Mouse (Mus musculus): ENCODE measurements around the gene Ccdc149. TPM values are rescaled to one million over a fixed set of nuclear protein-coding genes. Genes with fewer than 3 reads are reported as not detected.

Ccdc149 gene
- polyA plus RNA-seq, 1 experiment: 1.7 TPM

- H3K27me3 ChIP-seq (replicated peaks; ENCODE audit: control insufficient read depth, insufficient read depth, low read length): no peaks in the 10 kb centered on the region
- no peaks in the 10 kb centered on the region for H3K36me3 ChIP-seq (ENCODE audit: control insufficient read depth, insufficient read depth, low read length)
- TF ChIP-seq CTCF (conservative IDR thresholded peaks at IDR 0.05; ENCODE audit: insufficient read depth, insufficient read length, low read depth, low read length) (no peak), POLR2A (IDR thresholded peaks at IDR 0.05; ENCODE audit: low read depth, low read length) (no peak)
- no peaks in the 10 kb centered on the region; the same call in 1 of the 2 replicates for H3K4me1 ChIP-seq (ENCODE audit: control insufficient read depth, insufficient read depth, low read length)
- peak; percentile 1 for DNase-seq
- no peak overlapping the region for H3K27ac ChIP-seq (ENCODE audit: insufficient read depth, low read depth, low read length)
- H3K4me3 ChIP-seq (ENCODE audit: insufficient read depth, low read depth, low read length): no peak overlapping the region
- WGBS: 60% methylated on average over 7 of the region's 7 CpGs
Observed at GRCm38 (mm10) chr5:52408668-52409315, 62.5 kb downstream of the Ccdc149 start.

GRCm38 (mm10) chr5:52404373-52404772 is 66.9 kb downstream of the Ccdc149 start:
- Histone ChIP-seq H3K36me3 (ENCODE audit: control insufficient read depth, insufficient read depth, low read length) (no peaks in the 10 kb centered on the region), H3K27me3 (replicated peaks; ENCODE audit: control insufficient read depth, insufficient read depth, low read length) (no peaks in the 10 kb centered on the region), H3K4me3 (ENCODE audit: insufficient read depth, low read depth, low read length) (no peak overlapping the region), H3K4me1 (ENCODE audit: control insufficient read depth, insufficient read depth, low read length) (no peaks in the 10 kb centered on the region; the same call in 1 of the 2 replicates), H3K27ac (ENCODE audit: insufficient read depth, low read depth, low read length) (no peak overlapping the region)
- 88% methylated on average over 8 of the region's 8 CpGs for WGBS
- DNase-seq: no peak
- TF ChIP-seq CTCF (conservative IDR thresholded peaks at IDR 0.05; ENCODE audit: insufficient read depth, insufficient read length, low read depth, low read length) (no peak), POLR2A (IDR thresholded peaks at IDR 0.05; ENCODE audit: low read depth, low read length) (no peak)

- DNase-seq: no peak
- Histone ChIP-seq H3K27ac (ENCODE audit: insufficient read depth, low read depth, low read length) (no peak overlapping the region), H3K36me3 (ENCODE audit: control insufficient read depth, insufficient read depth, low read length) (no peaks in the 10 kb centered on the region), H3K27me3 (replicated peaks; ENCODE audit: control insufficient read depth, insufficient read depth, low read length) (no peaks in the 10 kb centered on the region), H3K4me3 (ENCODE audit: insufficient read depth, low read depth, low read length) (no peak overlapping the region), H3K4me1 (ENCODE audit: control insufficient read depth, insufficient read depth, low read length) (no peaks in the 10 kb centered on the region)
- WGBS: 91% methylated on average over 4 of the region's 4 CpGs
- TF ChIP-seq CTCF (conservative IDR thresholded peaks at IDR 0.05; ENCODE audit: insufficient read depth, insufficient read length, low read depth, low read length) (no peak), POLR2A (IDR thresholded peaks at IDR 0.05; ENCODE audit: low read depth, low read length) (no peak)
Observed at GRCm38 (mm10) chr5:52393756-52394155, 77.6 kb downstream of the Ccdc149 start.

GRCm38 (mm10) chr5:52391471-52391870 is 79.8 kb downstream of the Ccdc149 start:
- Histone ChIP-seq H3K27ac (ENCODE audit: insufficient read depth, low read depth, low read length) (no peak overlapping the region), H3K4me3 (ENCODE audit: insufficient read depth, low read depth, low read length) (no peak overlapping the region), H3K4me1 (ENCODE audit: control insufficient read depth, insufficient read depth, low read length) (no peaks in the 10 kb centered on the region), H3K27me3 (replicated peaks; ENCODE audit: control insufficient read depth, insufficient read depth, low read length) (no peaks in the 10 kb centered on the region), H3K36me3 (ENCODE audit: control insufficient read depth, insufficient read depth, low read length) (no peaks in the 10 kb centered on the region)
- WGBS: 73% methylated on average over 16 of the region's 16 CpGs
- TF ChIP-seq CTCF (conservative IDR thresholded peaks at IDR 0.05; ENCODE audit: insufficient read depth, insufficient read length, low read depth, low read length) (no peak), POLR2A (IDR thresholded peaks at IDR 0.05; ENCODE audit: low read depth, low read length) (no peak)
- DNase-seq: no peak

GRCm38 (mm10) chr5:52390381-52390780 is 80.9 kb downstream of the Ccdc149 start:
- no peaks in the 10 kb centered on the region for H3K36me3 ChIP-seq (ENCODE audit: control insufficient read depth, insufficient read depth, low read length)
- DNase-seq: no peak
- WGBS: 83% methylated on average over 6 of the region's 6 CpGs

GRCm38 (mm10) chr5:52388092-52388749 is 83.1 kb downstream of the Ccdc149 start:
- TF ChIP-seq POLR2A (IDR thresholded peaks at IDR 0.05; ENCODE audit: low read depth, low read length) (no peak), CTCF (conservative IDR thresholded peaks at IDR 0.05; ENCODE audit: insufficient read depth, insufficient read length, low read depth, low read length) (no peak)
- no peaks in the 10 kb centered on the region for H3K4me1 ChIP-seq (ENCODE audit: control insufficient read depth, insufficient read depth, low read length)
- 77% methylated on average over 7 of the region's 7 CpGs for WGBS
- H3K4me3 ChIP-seq (ENCODE audit: insufficient read depth, low read depth, low read length): no peak overlapping the region
- H3K27me3 ChIP-seq (replicated peaks; ENCODE audit: control insufficient read depth, insufficient read depth, low read length): no peaks in the 10 kb centered on the region
- DNase-seq: no peak
- no peak overlapping the region for H3K27ac ChIP-seq (ENCODE audit: insufficient read depth, low read depth, low read length)
- H3K36me3 ChIP-seq (ENCODE audit: control insufficient read depth, insufficient read depth, low read length): no peaks in the 10 kb centered on the region

More at GRCm38 (mm10) chr5:52390381-52390780, 80.9 kb downstream of the Ccdc149 start:
- H3K27ac ChIP-seq (ENCODE audit: insufficient read depth, low read depth, low read length): no peak overlapping the region
- TF ChIP-seq POLR2A (IDR thresholded peaks at IDR 0.05; ENCODE audit: low read depth, low read length): no peak
- no peak overlapping the region for H3K4me3 ChIP-seq (ENCODE audit: insufficient read depth, low read depth, low read length)
- H3K4me1 ChIP-seq (ENCODE audit: control insufficient read depth, insufficient read depth, low read length): no peaks in the 10 kb centered on the region
- no peaks in the 10 kb centered on the region for H3K27me3 ChIP-seq (replicated peaks; ENCODE audit: control insufficient read depth, insufficient read depth, low read length)

GRCm38 (mm10) chr5:52386016-52386415 is 85.3 kb downstream of the Ccdc149 start:
- no peak for DNase-seq
- Histone ChIP-seq H3K36me3 (ENCODE audit: control insufficient read depth, insufficient read depth, low read length) (no peaks in the 10 kb centered on the region), H3K4me1 (ENCODE audit: control insufficient read depth, insufficient read depth, low read length) (no peaks in the 10 kb centered on the region), H3K4me3 (ENCODE audit: insufficient read depth, low read depth, low read length) (no peak overlapping the region), H3K27ac (ENCODE audit: insufficient read depth, low read depth, low read length) (no peak overlapping the region), H3K27me3 (replicated peaks; ENCODE audit: control insufficient read depth, insufficient read depth, low read length) (no peaks in the 10 kb centered on the region)
- no peak for TF ChIP-seq POLR2A (IDR thresholded peaks at IDR 0.05; ENCODE audit: low read depth, low read length)
- 63% methylated on average over 2 of the region's 2 CpGs for WGBS

Data from kidney, adult 2 months (tissue).